ENCODE assay signal across 25 mouse cellular contexts in genomic region chr9:51572040-51572439, GRCm38 (mm10).
A peak's percentile ranks its signal among the peaks of the same experiment; 100 is the strongest.
DNase-seq lines count a peak whose midpoint lies in the region; ATAC-seq lines count a peak whose summit lies in the region.
"Had no signal": no experiment of that assay in that cellular context is flagged by ENCODE, and none has a peak within 500 bp of the region (broad histone marks: within the 10 kb centered on the region; RNA-seq: fewer than 3 reads in every experiment).

No protein-coding gene starts in this region.

- no peak overlapping the region for H3K4me2 ChIP-seq in midbrain, embryonic 16.5 days (ENCODE audit: low read length)
- H3K4me2 ChIP-seq: embryonic facial prominence, embryonic 13.5 days; heart, embryonic 15.5 days; hindbrain, embryonic 12.5 days had no signal

- H3K27me3 ChIP-seq in midbrain, embryonic 16.5 days (ENCODE audit: control insufficient read depth, insufficient read depth, low read depth, low read length), result no peaks in the 10 kb centered on the region
- H3K27me3 ChIP-seq: CH12.LX; embryonic facial prominence, embryonic 13.5 days; heart, embryonic 15.5 days; hindbrain, embryonic 12.5 days; Patski had no signal

- H3K9ac ChIP-seq in midbrain, embryonic 16.5 days (ENCODE audit: low read depth, low read length), result no peak overlapping the region
- H3K9ac ChIP-seq: embryonic facial prominence, embryonic 13.5 days; heart, embryonic 15.5 days; hindbrain, embryonic 12.5 days had no signal

- H3K36me3 ChIP-seq in midbrain, embryonic 16.5 days (ENCODE audit: control insufficient read depth, insufficient read depth, low read length), result no peaks in the 10 kb centered on the region
- H3K36me3 ChIP-seq: embryonic facial prominence, embryonic 13.5 days; forebrain, embryonic 10.5 days; heart, embryonic 15.5 days; hindbrain, embryonic 12.5 days had no signal

- intact Hi-C loops in gastrocnemius, postnatal 14 days (cut with DNase I; ENCODE audit: low total_unique reads), result no loop called here
- intact Hi-C loops in heart, postnatal 25 days (cut with DNase I), result no loop called here

- peak; percentile 48 for DNase-seq in gastrocnemius, adult 18-20 months (ENCODE audit: low spot score)
- no peak for DNase-seq in gastrocnemius, postnatal 14 days
- DNase-seq in heart, adult 8-10 months (ENCODE audit: low spot score), result peak; percentile 30
- no peak for DNase-seq in heart, postnatal 25 days (ENCODE audit: low spot score)
- DNase-seq in right cerebral cortex, adult 18-20 months, result peak; percentile 21
- no peak for DNase-seq in right cerebral cortex, postnatal 25 days
- peak; percentile 23 for DNase-seq in telencephalon, adult 2 months (ENCODE audit: low read depth, low spot score)
- DNase-seq: adrenal gland, postnatal 14 days; cerebellum, adult 18-20 months; cerebellum, adult 9-11 months; cerebellum, postnatal 36 days; heart, postnatal 4 days; kidney, adult 11 months; kidney, adult 9 months had no signal

- H3K4me3 ChIP-seq in midbrain, embryonic 16.5 days (ENCODE audit: low read depth, low read length), result no peak overlapping the region
- H3K4me3 ChIP-seq: embryonic facial prominence, embryonic 13.5 days; forebrain, embryonic 10.5 days; heart, adult 2 months; heart, embryonic 15.5 days; hindbrain, embryonic 12.5 days had no signal

- H3K9me3 ChIP-seq in midbrain, embryonic 16.5 days (replicated peaks; ENCODE audit: control insufficient read depth, low read length, poor library complexity, severe bottlenecking), result no peaks in the 10 kb centered on the region
- H3K9me3 ChIP-seq: embryonic facial prominence, embryonic 13.5 days; forebrain, embryonic 10.5 days; heart, embryonic 15.5 days; hindbrain, embryonic 12.5 days had no signal

- 82% methylated on average over 5 of the region's 5 CpGs for WGBS in midbrain, embryonic 16.5 days

- no peak for ATAC-seq in midbrain, embryonic 16.5 days
- ATAC-seq: activated CD4-positive, CD25-positive, alpha-beta regulatory T cell, adult 4 months; forebrain, embryonic 14.5 days; hindbrain, embryonic 16.5 days; Patski had no signal

- H3K4me1 ChIP-seq in midbrain, embryonic 16.5 days (ENCODE audit: control insufficient read depth, insufficient read depth, low read length), result no peaks in the 10 kb centered on the region
- H3K4me1 ChIP-seq: embryonic facial prominence, embryonic 13.5 days; forebrain, embryonic 10.5 days; heart, embryonic 15.5 days; hindbrain, embryonic 12.5 days had no signal

- no peak overlapping the region for H3K27ac ChIP-seq in midbrain, embryonic 16.5 days (ENCODE audit: low read length)
- H3K27ac ChIP-seq: embryonic facial prominence, embryonic 13.5 days; forebrain, embryonic 10.5 days; heart, adult 2 months; heart, embryonic 15.5 days; hindbrain, embryonic 12.5 days had no signal

Comparison
In these comparisons a context has a peak if more than half of its experiments do, and no peak if none do; other contexts are left out.
1. DNase-seq: peak in gastrocnemius, adult 18-20 months (single experiment), heart, adult 8-10 months (single experiment), right cerebral cortex, adult 18-20 months (single experiment) and telencephalon, adult 2 months (single experiment); none in gastrocnemius, postnatal 14 days (single experiment), heart, postnatal 25 days (single experiment) and right cerebral cortex, postnatal 25 days (single experiment).